Mouse (Mus musculus) ovary, adult 18-20 months (tissue): ENCODE results near the gene Tnn.

Experiments used
- DNase-seq: peaks from one replicate; pipeline ENCODE4 v3.0.0; 2022; ENCODE audit warnings: low spot score, mixed read lengths

Gene Tnn

GRCm38 (mm10) chr1:160082647-160083046, 70.7 kb downstream of the Tnn start:
- no peak for DNase-seq

DNA sequence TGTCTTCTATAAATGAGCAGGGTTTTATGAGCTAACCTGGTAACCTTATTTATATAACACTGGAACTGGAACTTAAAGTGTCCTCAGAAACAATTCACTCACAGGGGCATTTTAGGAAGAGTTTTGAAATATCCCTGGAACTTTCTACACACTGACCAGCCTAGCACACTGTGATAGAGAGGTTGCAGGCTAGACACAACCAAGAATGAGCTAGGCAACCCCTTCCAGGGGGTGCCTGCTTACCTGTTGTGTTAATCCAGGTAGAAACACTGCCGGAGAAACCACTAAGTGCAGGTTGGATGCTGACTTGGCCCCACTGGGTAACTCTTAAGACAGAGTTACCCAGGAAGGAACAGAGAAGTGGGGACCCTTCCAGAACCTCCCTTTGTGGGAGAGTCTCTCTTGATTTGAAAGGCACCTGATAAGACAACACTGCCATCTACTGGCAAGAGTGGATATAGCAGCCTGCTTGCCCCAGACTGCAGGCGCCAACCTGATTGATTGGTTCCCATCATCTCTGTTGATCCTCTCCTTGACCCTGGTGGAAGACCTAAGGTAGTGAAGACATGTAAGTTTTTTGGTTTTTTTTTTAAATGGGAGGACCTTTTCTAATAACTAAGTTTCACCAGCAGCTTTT, 72.5 kb downstream of the Tnn start:
- peak; percentile 19 for DNase-seq

- DNase-seq = peak; percentile 45
Observed at GRCm38 (mm10) chr1:160078882-160079661, 74.3 kb downstream of the Tnn start.

DNA sequence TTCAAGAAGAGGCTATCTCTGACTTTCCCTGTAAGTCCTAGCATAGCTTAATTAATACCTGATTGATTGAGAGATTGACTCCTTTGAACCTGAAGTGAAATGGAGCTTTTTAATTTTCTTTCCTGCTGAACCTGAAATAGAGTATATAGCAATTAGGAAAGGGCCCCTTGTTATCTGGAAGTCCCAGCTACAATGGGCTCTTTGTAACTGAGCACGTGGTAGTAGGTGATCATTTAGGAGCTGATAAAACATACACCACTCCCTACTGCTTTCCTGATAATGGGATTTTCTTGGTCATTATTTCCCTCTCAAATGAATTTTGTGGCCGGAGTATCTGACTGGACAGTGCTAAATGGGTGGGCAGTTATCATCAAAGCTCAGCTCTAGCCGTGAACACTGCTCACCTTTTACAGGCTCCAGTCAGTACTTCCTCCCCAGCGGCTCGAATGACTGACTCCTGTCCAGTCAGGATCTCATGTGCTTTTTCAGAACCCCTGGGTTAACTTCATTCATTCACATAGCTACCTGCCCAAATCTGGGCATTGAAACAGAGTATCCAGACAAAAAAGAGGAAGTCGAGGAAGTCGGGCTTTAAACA, 88.7 kb downstream of the Tnn start:
- DNase-seq = no peak

GRCm38 (mm10) chr1:160061725-160062366, 91.5 kb downstream of the Tnn start:
- DNase-seq = no peak

DNA sequence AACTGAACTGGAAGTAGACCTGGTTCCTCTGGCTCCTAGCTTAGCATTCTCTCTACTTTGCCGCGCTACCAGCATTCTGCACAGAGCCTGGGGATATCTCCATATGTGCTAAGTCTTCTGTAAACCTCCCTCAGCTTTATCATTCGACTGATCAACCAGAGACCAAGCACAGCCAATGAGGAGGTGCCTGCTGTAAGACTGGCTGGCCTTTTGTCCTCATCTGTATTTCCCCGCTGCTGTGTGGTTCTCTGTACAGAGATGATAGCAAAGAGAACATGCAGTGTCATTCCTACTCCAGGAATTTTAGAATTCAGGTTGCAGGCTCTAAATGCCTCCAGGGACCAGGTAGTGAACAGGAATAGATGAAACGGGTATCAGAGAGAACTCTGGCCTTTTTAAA, 92.1 kb downstream of the Tnn start:
- no peak for DNase-seq

DNA sequence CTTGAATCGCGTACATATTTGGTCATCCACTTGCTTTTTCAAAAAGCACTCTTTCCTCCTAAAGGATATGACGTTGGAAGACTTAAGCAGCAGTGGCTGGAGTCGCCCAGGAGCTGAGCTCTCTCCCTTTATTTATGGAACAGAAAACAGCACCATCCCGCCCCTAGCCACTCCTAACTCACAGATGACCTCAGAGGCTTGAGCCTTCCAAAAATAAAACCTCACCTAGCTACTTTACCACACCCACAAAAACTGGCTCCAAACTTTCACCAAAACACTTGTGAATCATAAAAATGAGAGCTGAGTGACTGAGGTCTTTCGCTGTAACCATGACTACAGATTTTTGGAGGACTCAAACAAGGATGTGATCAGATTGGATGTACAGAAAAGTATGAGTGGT, 92.8 kb downstream of the Tnn start:
- DNase-seq = no peak

- no peak for DNase-seq
Observed at GRCm38 (mm10) chr1:160059908-160060307, 93.5 kb downstream of the Tnn start.

- no peak for DNase-seq
Observed at GRCm38 (mm10) chr1:160057657-160058056, 95.7 kb downstream of the Tnn start.

- no peak for DNase-seq
Observed at GRCm38 (mm10) chr1:160054366-160055078, 98.9 kb downstream of the Tnn start.

- DNase-seq = no peak
Observed at GRCm38 (mm10) chr1:160053510-160054305, 99.7 kb downstream of the Tnn start.

- no peak for DNase-seq
Observed at GRCm38 (mm10) chr1:160052556-160053315, 100.6 kb downstream of the Tnn start.

GRCm38 (mm10) chr1:160050898-160051297, 102.5 kb downstream of the Tnn start:
- DNase-seq = no peak

GRCm38 (mm10) chr1:160049131-160049880, 104.1 kb downstream of the Tnn start:
- DNase-seq = no peak

DNA sequence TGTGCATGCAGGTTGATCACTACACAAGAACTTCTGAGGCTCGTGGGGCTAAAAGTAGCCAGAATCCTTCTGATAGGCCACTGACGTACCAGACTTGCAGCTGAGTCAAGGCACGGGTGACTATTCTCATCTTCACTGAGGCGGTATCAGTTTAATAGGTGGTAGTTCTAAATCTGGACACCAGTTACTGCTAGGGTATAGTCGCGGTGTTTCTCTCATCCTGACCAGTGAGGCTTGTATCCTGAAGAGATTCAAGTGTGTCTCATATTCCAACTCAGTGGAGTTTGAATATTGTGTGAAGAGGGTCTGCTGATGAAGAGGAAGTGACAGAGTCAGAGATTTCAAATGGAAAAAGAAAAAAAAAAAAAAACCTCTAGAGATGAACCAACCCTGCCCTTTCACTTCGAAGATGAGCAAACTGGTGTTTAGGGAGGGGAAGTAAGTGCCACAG, 105.9 kb downstream of the Tnn start:
- no peak for DNase-seq

- DNase-seq = no peak
Observed at GRCm38 (mm10) chr1:160046786-160047185, 106.6 kb downstream of the Tnn start.

GRCm38 (mm10) chr1:160045971-160046370, 107.4 kb downstream of the Tnn start:
- DNase-seq = no peak

DNA sequence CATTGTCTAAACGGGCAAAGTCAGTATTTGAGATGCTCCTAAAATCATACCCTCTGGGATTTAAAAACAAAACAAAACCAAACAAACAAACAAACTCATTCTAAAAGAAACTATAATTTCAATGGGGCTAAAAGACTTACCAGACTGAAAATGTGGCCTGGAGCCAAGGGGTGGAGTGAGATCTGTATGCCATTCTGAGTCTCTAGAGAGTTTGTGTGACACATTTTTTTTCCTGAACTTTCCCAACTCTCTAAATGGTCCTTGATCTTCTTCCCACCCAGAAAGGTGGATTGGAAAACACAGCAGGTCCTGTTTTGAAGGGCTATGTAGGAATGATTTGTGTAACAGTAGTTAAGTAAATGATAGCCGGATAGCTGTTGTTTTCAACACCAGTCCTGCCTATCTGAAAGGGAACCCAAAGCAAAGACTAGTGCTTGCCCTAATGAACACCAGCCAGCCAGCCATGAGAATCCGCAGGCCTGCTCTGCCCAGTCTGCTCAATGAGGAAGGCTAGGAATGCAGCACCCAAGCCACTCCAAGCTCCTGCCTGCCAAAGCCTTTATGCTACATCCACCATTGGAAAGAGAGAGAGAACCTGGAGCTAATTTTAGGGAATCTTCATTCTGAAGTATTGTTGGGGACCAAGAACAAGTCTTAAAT, 108.2 kb downstream of the Tnn start:
- DNase-seq = no peak
